Mouse (Mus musculus) liver, embryonic 15.5 days (tissue): ENCODE measurements at regions not wholly inside any gene's neighbourhood (a gene's known extent, or its start where the extent isn't known, plus 50 kb on each side); places are given as distances from the start of the nearest gene placed in this dataset.

Source experiments
- ATAC-seq: fragments of 200-750 bp; cut with Nextera tagmentation; 2 replicates; pipeline ENCODE4 v1.8.0; 2017; ENCODE audit warnings: moderate number of reproducible peaks, mild to moderate bottlenecking, moderate library complexity; ENCODE audit not compliant: insufficient read depth
- H3K27ac ChIP-seq: fragments of 300-500 bp; sonication (generic); replicated peaks from 2 replicates; pipeline ENCODE4 v1.5.1; 2015; ENCODE audit warnings: mild to moderate bottlenecking, inconsistent platforms
- H3K27me3 ChIP-seq: fragments of 300-500 bp; sonication (generic); 2 replicates; pipeline ENCODE4 v1.6.1; 2015; ENCODE audit warnings: mild to moderate bottlenecking, inconsistent platforms
- H3K36me3 ChIP-seq: fragments of 300-500 bp; sonication (generic); replicated peaks from 2 replicates; pipeline ENCODE4 v1.6.1; 2015; ENCODE audit warnings: moderate library complexity, mild to moderate bottlenecking, inconsistent platforms
- H3K4me1 ChIP-seq: fragments of 300-500 bp; sonication (generic); replicated peaks from 2 replicates; pipeline ENCODE4 v1.6.1; 2015; ENCODE audit warnings: inconsistent platforms
- H3K4me2 ChIP-seq: fragments of 300-500 bp; sonication (generic); 2 replicates; pipeline ENCODE4 v1.6.1; 2015; ENCODE audit warnings: moderate library complexity, mild to moderate bottlenecking, inconsistent platforms
- H3K4me3 ChIP-seq: fragments of 300-500 bp; sonication (generic); replicated peaks from 2 replicates; pipeline ENCODE4 v1.5.1; 2015; ENCODE audit warnings: mild to moderate bottlenecking, inconsistent platforms
- H3K9ac ChIP-seq: fragments of 300-500 bp; sonication (generic); 2 replicates; pipeline ENCODE4 v1.6.1; 2015; ENCODE audit warnings: moderate library complexity, mild to moderate bottlenecking, inconsistent platforms
- H3K9me3 ChIP-seq: fragments of 300-500 bp; sonication (generic); replicated peaks from 2 replicates; pipeline ENCODE4 v1.6.1; 2016; ENCODE audit warnings: inconsistent platforms
- WGBS: fragments of 180-500 bp; shearing (Covaris S2); methylation state at CpG from one replicate; pipeline ENCODE4 v1.1.7; 2015; ENCODE audit warnings: mixed read lengths; ENCODE audit not compliant: insufficient replicate concordance; 5-methylcytosine and 5-hydroxymethylcytosine counted together

DNA sequence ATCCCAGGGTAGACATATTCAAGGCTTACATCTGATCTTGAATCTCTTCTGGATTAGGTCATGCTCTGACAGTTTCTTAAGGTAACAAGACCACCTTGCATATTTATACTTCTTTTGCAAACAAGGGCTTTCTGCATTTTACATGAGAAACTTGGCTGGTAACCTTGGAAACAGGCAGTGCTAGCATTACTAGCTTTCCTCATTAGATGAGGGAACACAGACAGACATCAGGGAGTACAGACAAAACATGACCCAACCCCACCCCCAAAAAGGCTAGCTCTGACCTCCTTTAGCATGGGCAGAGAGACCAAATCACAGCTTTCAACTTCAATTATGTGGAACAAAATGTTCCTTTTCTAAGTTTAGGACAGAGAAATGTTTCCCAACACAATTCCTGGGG, 114.8 kb upstream of the Elmo1 start:
- no peak overlapping the region for H3K4me3 ChIP-seq
- H3K9me3 ChIP-seq, result no peaks in the 10 kb centered on the region
- no peak for ATAC-seq
- H3K4me2 ChIP-seq, result no peak overlapping the region
- H3K4me1 ChIP-seq, result no peaks in the 10 kb centered on the region
- H3K9ac ChIP-seq, result no peak overlapping the region
- no peaks in the 10 kb centered on the region for H3K36me3 ChIP-seq
- no peak overlapping the region for H3K27ac ChIP-seq
- H3K27me3 ChIP-seq, result no peaks in the 10 kb centered on the region

DNA sequence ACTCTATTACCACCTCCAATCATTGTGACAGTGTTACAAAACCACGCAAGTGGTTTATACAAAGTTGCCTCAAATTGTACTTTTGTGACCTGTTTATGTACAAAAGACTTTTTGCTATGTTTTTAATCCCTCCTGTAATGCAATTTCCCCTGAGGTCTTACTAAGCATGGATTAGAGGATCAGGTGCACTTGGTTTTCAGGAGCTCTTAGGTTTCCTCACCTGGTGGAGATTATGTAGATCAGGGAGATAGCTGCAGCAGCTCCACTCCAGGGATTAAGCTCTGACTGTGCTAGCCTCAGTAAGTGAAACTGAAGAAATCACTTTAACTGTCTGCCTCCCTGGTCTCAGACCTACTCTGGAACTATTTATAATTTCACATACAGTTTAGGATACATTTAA, 123.8 kb upstream of the Elmo1 start:
- Histone ChIP-seq H3K27me3 (no peaks in the 10 kb centered on the region), H3K9me3 (no peaks in the 10 kb centered on the region), H3K27ac (no peak overlapping the region), H3K9ac (no peak overlapping the region), H3K4me3 (no peak overlapping the region), H3K4me1 (no peaks in the 10 kb centered on the region), H3K36me3 (no peaks in the 10 kb centered on the region), H3K4me2 (no peak overlapping the region)
- ATAC-seq, result no peak
- WGBS, result 66% methylated on average over 1 of the region's 1 CpGs

GRCm38 (mm10) chr13:19963031-19963430, 127.4 kb upstream of the Elmo1 start:
- 53% methylated on average over 3 of the region's 3 CpGs for WGBS
- Histone ChIP-seq H3K4me3 (no peak overlapping the region), H3K27me3 (no peaks in the 10 kb centered on the region), H3K27ac (no peak overlapping the region), H3K9me3 (no peaks in the 10 kb centered on the region), H3K4me1 (no peaks in the 10 kb centered on the region), H3K4me2 (no peak overlapping the region), H3K36me3 (no peaks in the 10 kb centered on the region), H3K9ac (no peak overlapping the region)
- no peak for ATAC-seq

- H3K9ac ChIP-seq, result no peak overlapping the region
- H3K36me3 ChIP-seq, result no peaks in the 10 kb centered on the region
- no peak overlapping the region for H3K4me3 ChIP-seq
- 74% methylated on average over 6 of the region's 6 CpGs for WGBS
- no peaks in the 10 kb centered on the region for H3K9me3 ChIP-seq
- no peak overlapping the region for H3K27ac ChIP-seq
- no peaks in the 10 kb centered on the region for H3K27me3 ChIP-seq
- no peak for ATAC-seq
- H3K4me1 ChIP-seq, result no peaks in the 10 kb centered on the region
- H3K4me2 ChIP-seq, result no peak overlapping the region
Observed at GRCm38 (mm10) chr13:19928761-19929160, 104.7 kb upstream of the Gpr141 start.

- H3K9me3 ChIP-seq, result no peaks in the 10 kb centered on the region
- no peak overlapping the region for H3K4me2 ChIP-seq
- no peak overlapping the region for H3K27ac ChIP-seq
- no peak overlapping the region for H3K9ac ChIP-seq
- WGBS, result 48% methylated on average over 3 of the region's 3 CpGs
- H3K27me3 ChIP-seq, result no peaks in the 10 kb centered on the region
- ATAC-seq, result no peak
- H3K36me3 ChIP-seq, result no peaks in the 10 kb centered on the region
- no peaks in the 10 kb centered on the region for H3K4me1 ChIP-seq
- no peak overlapping the region for H3K4me3 ChIP-seq
Observed at GRCm38 (mm10) chr13:19927807-19928206, 103.8 kb upstream of the Gpr141 start.

- Histone ChIP-seq H3K36me3 (no peaks in the 10 kb centered on the region), H3K27me3 (no peaks in the 10 kb centered on the region), H3K4me1 (no peaks in the 10 kb centered on the region), H3K4me2 (no peak overlapping the region), H3K9ac (no peak overlapping the region), H3K4me3 (no peak overlapping the region), H3K27ac (no peak overlapping the region), H3K9me3 (peaks cover 3% of the 10 kb centered on the region; the same call in 1 of the 2 replicates)
- ATAC-seq, result no peak
- 37% methylated on average over 1 of the region's 1 CpGs for WGBS
Observed at GRCm38 (mm10) chr13:19921084-19921827, 97.2 kb upstream of the Gpr141 start.

GRCm38 (mm10) chr13:19911860-19912584, 88.0 kb upstream of the Gpr141 start:
- Histone ChIP-seq H3K27me3 (no peaks in the 10 kb centered on the region), H3K4me2 (no peak overlapping the region), H3K4me3 (no peak overlapping the region), H3K9ac (no peak overlapping the region), H3K27ac (no peak overlapping the region), H3K4me1 (no peaks in the 10 kb centered on the region), H3K36me3 (no peaks in the 10 kb centered on the region), H3K9me3 (no peaks in the 10 kb centered on the region)
- ATAC-seq, result no peak
- WGBS, result 53% methylated on average over 5 of the region's 5 CpGs

GRCm38 (mm10) chr13:19902786-19903185, 78.7 kb upstream of the Gpr141 start:
- no peak overlapping the region for H3K27ac ChIP-seq
- no peaks in the 10 kb centered on the region for H3K36me3 ChIP-seq
- no peak overlapping the region for H3K4me2 ChIP-seq
- no peak for ATAC-seq
- no peaks in the 10 kb centered on the region for H3K9me3 ChIP-seq
- H3K4me1 ChIP-seq, result no peaks in the 10 kb centered on the region
- H3K27me3 ChIP-seq, result no peaks in the 10 kb centered on the region
- WGBS, result 67% methylated on average over 4 of the region's 4 CpGs
- H3K4me3 ChIP-seq, result no peak overlapping the region
- H3K9ac ChIP-seq, result no peak overlapping the region

GRCm38 (mm10) chr13:19897191-19897590, 73.1 kb upstream of the Gpr141 start:
- H3K4me3 ChIP-seq, result no peak overlapping the region
- 42% methylated on average over 1 of the region's 1 CpGs for WGBS
- no peak overlapping the region for H3K9ac ChIP-seq
- H3K4me2 ChIP-seq, result no peak overlapping the region
- no peaks in the 10 kb centered on the region for H3K36me3 ChIP-seq
- no peaks in the 10 kb centered on the region for H3K4me1 ChIP-seq
- 0 out of 2 replicates have a peak, but pooled peaks have one; percentile 40 for ATAC-seq
- H3K9me3 ChIP-seq, result no peaks in the 10 kb centered on the region
- no peak overlapping the region for H3K27ac ChIP-seq
- no peaks in the 10 kb centered on the region for H3K27me3 ChIP-seq

DNA sequence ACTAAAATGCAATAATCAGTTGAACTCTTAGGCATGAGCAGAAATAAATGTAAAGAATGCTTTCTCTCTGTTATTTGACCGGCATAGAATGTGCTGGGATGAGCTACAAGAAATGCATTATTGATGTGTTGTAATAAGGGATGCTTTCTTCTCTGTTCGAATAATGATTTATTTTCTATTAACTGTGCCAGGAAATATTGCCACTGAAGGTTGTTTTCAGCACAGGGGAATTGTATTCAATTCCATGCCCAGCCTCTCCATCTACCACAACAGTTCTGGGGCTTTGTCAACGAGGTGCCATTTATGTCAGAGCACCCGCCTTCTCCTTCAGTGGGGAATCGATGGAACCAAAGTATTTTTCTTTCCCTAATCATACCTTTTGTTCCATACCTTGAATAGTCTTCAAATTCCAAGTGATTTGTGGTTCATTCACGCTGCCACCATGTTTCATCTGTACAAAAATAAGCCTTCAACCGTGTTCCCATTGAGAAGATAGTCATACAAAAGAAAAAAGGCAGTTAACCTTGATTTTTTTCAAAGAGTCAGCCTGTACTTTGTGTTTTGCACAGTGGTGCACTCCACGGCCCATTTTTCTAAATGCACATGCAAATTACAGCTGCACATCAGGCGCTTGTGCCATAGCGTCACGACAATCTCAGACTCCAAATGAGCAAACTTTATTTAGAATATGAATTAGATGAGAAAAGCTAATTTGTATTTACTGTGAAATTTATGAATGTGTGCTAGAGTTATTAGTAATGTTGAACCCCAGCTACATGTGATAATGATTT, 65.1 kb upstream of the Gpr141 start:
- no peaks in the 10 kb centered on the region for H3K27me3 ChIP-seq
- H3K4me3 ChIP-seq, result no peak overlapping the region
- no peak overlapping the region for H3K9ac ChIP-seq
- no peaks in the 10 kb centered on the region for H3K36me3 ChIP-seq
- ATAC-seq, result no peak
- no peak overlapping the region for H3K27ac ChIP-seq
- no peaks in the 10 kb centered on the region for H3K9me3 ChIP-seq
- 67% methylated on average over 11 of the region's 11 CpGs for WGBS
- H3K4me1 ChIP-seq, result no peaks in the 10 kb centered on the region
- no peak overlapping the region for H3K4me2 ChIP-seq

- Histone ChIP-seq H3K4me1 (no peaks in the 10 kb centered on the region), H3K9ac (no peak overlapping the region), H3K9me3 (no peaks in the 10 kb centered on the region), H3K36me3 (no peaks in the 10 kb centered on the region), H3K4me2 (no peak overlapping the region), H3K27me3 (no peaks in the 10 kb centered on the region), H3K27ac (no peak overlapping the region), H3K4me3 (no peak overlapping the region)
- WGBS, result 57% methylated on average over 7 of the region's 7 CpGs
- no peak for ATAC-seq
Observed at GRCm38 (mm10) chr13:19883896-19884658, 60.0 kb upstream of the Gpr141 start.
